Mouse (Mus musculus): ENCODE results near the gene Scn7a. TPM values are rescaled to one million over a fixed set of nuclear protein-coding genes. Genes with fewer than 3 reads are reported as not detected.

Scn7a gene
- polyA plus RNA-seq, 1 experiment from 2014 or later = 1.6 TPM

- Histone ChIP-seq H3K4me3 (no peak overlapping the region), H3K4me2 (no peak overlapping the region), H3K27me3 (no peaks in the 10 kb centered on the region), H3K9me3 (replicated peaks) (no peaks in the 10 kb centered on the region), H3K27ac (no peak overlapping the region), H3K36me3 (no peaks in the 10 kb centered on the region), H3K9ac (no peak overlapping the region), H3K4me1 (replicated peaks) (no peaks in the 10 kb centered on the region)
- ATAC-seq (replicated peaks; ENCODE audit: insufficient number of reproducible peaks, insufficient read depth, low FRiP score, low read depth) = no peak
- WGBS = 77% methylated on average over 2 of the region's 2 CpGs
Observed at GRCm38 (mm10) chr2:66726878-66727584, 57.7 kb downstream of the Scn7a start.

- no peaks in the 10 kb centered on the region for H3K9me3 ChIP-seq (replicated peaks)
- H3K27me3 ChIP-seq = no peaks in the 10 kb centered on the region
- no peak overlapping the region for H3K9ac ChIP-seq
- H3K4me2 ChIP-seq = no peak overlapping the region
- ATAC-seq (replicated peaks; ENCODE audit: insufficient number of reproducible peaks, insufficient read depth, low FRiP score, low read depth) = no peak
- no peaks in the 10 kb centered on the region for H3K36me3 ChIP-seq
- 55% methylated on average over 2 of the region's 2 CpGs for WGBS
- no peak overlapping the region for H3K27ac ChIP-seq
- no peaks in the 10 kb centered on the region for H3K4me1 ChIP-seq (replicated peaks)
- H3K4me3 ChIP-seq = no peak overlapping the region
Observed at GRCm38 (mm10) chr2:66712071-66712470, 72.6 kb downstream of the Scn7a start.

- Histone ChIP-seq H3K27ac (no peak overlapping the region), H3K9ac (no peak overlapping the region), H3K4me3 (no peak overlapping the region), H3K27me3 (no peaks in the 10 kb centered on the region), H3K9me3 (replicated peaks) (no peaks in the 10 kb centered on the region), H3K4me1 (replicated peaks) (no peaks in the 10 kb centered on the region), H3K4me2 (no peak overlapping the region), H3K36me3 (no peaks in the 10 kb centered on the region)
- 54% methylated on average over 2 of the region's 2 CpGs for WGBS
- ATAC-seq (replicated peaks; ENCODE audit: insufficient number of reproducible peaks, insufficient read depth, low FRiP score, low read depth) = no peak
Observed at GRCm38 (mm10) chr2:66692300-66692699, 92.4 kb downstream of the Scn7a start.

GRCm38 (mm10) chr2:66661988-66662387 is 122.7 kb downstream of the Scn7a start:
- Histone ChIP-seq H3K4me1 (replicated peaks) (no peaks in the 10 kb centered on the region), H3K9ac (no peak overlapping the region), H3K9me3 (replicated peaks) (no peaks in the 10 kb centered on the region), H3K27me3 (no peaks in the 10 kb centered on the region), H3K27ac (no peak overlapping the region), H3K4me2 (no peak overlapping the region), H3K36me3 (no peaks in the 10 kb centered on the region), H3K4me3 (no peak overlapping the region)
- 85% methylated on average over 1 of the region's 1 CpGs for WGBS
- ATAC-seq (replicated peaks; ENCODE audit: insufficient number of reproducible peaks, insufficient read depth, low FRiP score, low read depth) = no peak

- WGBS = 88% methylated on average over 3 of the region's 3 CpGs
- Histone ChIP-seq H3K36me3 (no peaks in the 10 kb centered on the region), H3K9me3 (replicated peaks) (no peaks in the 10 kb centered on the region), H3K9ac (no peak overlapping the region), H3K27ac (no peak overlapping the region), H3K27me3 (no peaks in the 10 kb centered on the region), H3K4me1 (replicated peaks) (no peaks in the 10 kb centered on the region), H3K4me3 (no peak overlapping the region), H3K4me2 (no peak overlapping the region)
- ATAC-seq (replicated peaks; ENCODE audit: insufficient number of reproducible peaks, insufficient read depth, low FRiP score, low read depth) = no peak
Observed at GRCm38 (mm10) chr2:66656430-66656829, 128.3 kb downstream of the Scn7a start.

GRCm38 (mm10) chr2:66655431-66655830 is 129.3 kb downstream of the Scn7a start:
- ATAC-seq (replicated peaks; ENCODE audit: insufficient number of reproducible peaks, insufficient read depth, low FRiP score, low read depth) = no peak; the same call in 1 of the 2 replicates
- Histone ChIP-seq H3K4me2 (no peak overlapping the region), H3K4me1 (replicated peaks) (no peaks in the 10 kb centered on the region), H3K9me3 (replicated peaks) (no peaks in the 10 kb centered on the region), H3K27ac (no peak overlapping the region), H3K36me3 (no peaks in the 10 kb centered on the region), H3K9ac (no peak overlapping the region), H3K27me3 (no peaks in the 10 kb centered on the region), H3K4me3 (no peak overlapping the region)
- WGBS = 32% methylated on average over 2 of the region's 2 CpGs

- H3K27me3 ChIP-seq = no peaks in the 10 kb centered on the region
- H3K4me3 ChIP-seq = no peak overlapping the region
- H3K9ac ChIP-seq = no peak overlapping the region
- H3K9me3 ChIP-seq (replicated peaks) = no peaks in the 10 kb centered on the region
- no peak overlapping the region for H3K4me2 ChIP-seq
- ATAC-seq (replicated peaks; ENCODE audit: insufficient number of reproducible peaks, insufficient read depth, low FRiP score, low read depth) = no peak
- H3K27ac ChIP-seq = no peak overlapping the region
- WGBS = 19% methylated on average over 5 of the region's 5 CpGs
- H3K4me1 ChIP-seq (replicated peaks) = no peaks in the 10 kb centered on the region
- no peaks in the 10 kb centered on the region for H3K36me3 ChIP-seq
Observed at GRCm38 (mm10) chr2:66644384-66644783, 140.3 kb downstream of the Scn7a start.

- Histone ChIP-seq H3K9me3 (replicated peaks) (no peaks in the 10 kb centered on the region), H3K27me3 (peaks cover 11% of the 10 kb centered on the region), H3K27ac (no peak within 1 kb of the TSS), H3K4me2 (peak within 1 kb of the TSS; percentile 60), H3K36me3 (no peaks in the 10 kb centered on the region), H3K9ac (no peak within 1 kb of the TSS), H3K4me3 (peak within 1 kb of the TSS; percentile 37), H3K4me1 (replicated peaks) (peaks cover 8% of the 10 kb centered on the region)
- 2% methylated on average over 29 of the region's 29 CpGs for WGBS
- ATAC-seq (replicated peaks; ENCODE audit: insufficient number of reproducible peaks, insufficient read depth, low FRiP score, low read depth) = no peak; the same call in 1 of the 2 replicates
Observed at GRCm38 (mm10) chr2:66634580-66635359, 149.9 kb downstream of the Scn7a start, which contains the start of gene Scn9a. Gene Scn9a, minus strand, starts transcription at chr2:66634962.

GRCm38 (mm10) chr2:66632728-66633127 is 152.0 kb downstream of the Scn7a start:
- H3K36me3 ChIP-seq = no peaks in the 10 kb centered on the region
- no peak for ATAC-seq (replicated peaks; ENCODE audit: insufficient number of reproducible peaks, insufficient read depth, low FRiP score, low read depth)
- peaks cover 11% of the 10 kb centered on the region for H3K27me3 ChIP-seq
- WGBS = 25% methylated on average over 5 of the region's 5 CpGs
- no peaks in the 10 kb centered on the region for H3K9me3 ChIP-seq (replicated peaks)
- H3K9ac ChIP-seq = no peak overlapping the region
- no peak overlapping the region for H3K27ac ChIP-seq
- H3K4me3 ChIP-seq = no peak overlapping the region
- H3K4me2 ChIP-seq = no peak overlapping the region
- H3K4me1 ChIP-seq (replicated peaks) = peaks cover 8% of the 10 kb centered on the region
